Mouse (Mus musculus) limb, embryonic 12.5 days (tissue): ENCODE results near the gene Nebl. TPM values are rescaled to one million over a fixed set of nuclear protein-coding genes. Genes with fewer than 3 reads are reported as not detected.
A peak's percentile ranks its signal among the peaks of the same experiment; 100 is the strongest.

Experiments used
- ATAC-seq: fragments of 200-750 bp; cut with Nextera tagmentation; 2 replicates; pipeline ENCODE4 v1.8.0; 2017; ENCODE audit warnings: low read depth, moderate TSS enrichment; ENCODE audit not compliant: insufficient number of reproducible peaks, insufficient read depth, low FRiP score, low TSS enrichment
- H3K27ac ChIP-seq: fragments of 300-500 bp; sonication (generic); 2 replicates; pipeline ENCODE4 v1.5.1; 2016; ENCODE audit warnings: mild to moderate bottlenecking, moderate library complexity
- H3K27me3 ChIP-seq: fragments of 300-500 bp; sonication (generic); 2 replicates; pipeline ENCODE4 v1.6.1; 2016; ENCODE audit warnings: mild to moderate bottlenecking, moderate library complexity
- H3K36me3 ChIP-seq: fragments of 300-500 bp; sonication (generic); 2 replicates; pipeline ENCODE4 v1.6.1; 2016; ENCODE audit warnings: mild to moderate bottlenecking, moderate library complexity
- H3K4me1 ChIP-seq: fragments of 300-500 bp; sonication (generic); replicated peaks from 2 replicates; pipeline ENCODE4 v1.6.1; 2016
- H3K4me2 ChIP-seq: fragments of 300-500 bp; sonication (generic); 2 replicates; pipeline ENCODE4 v1.6.1; 2016; ENCODE audit warnings: mild to moderate bottlenecking, moderate library complexity
- H3K4me3 ChIP-seq: fragments of 300-500 bp; sonication (generic); replicated peaks from 2 replicates; pipeline ENCODE4 v1.5.1; 2016; ENCODE audit warnings: mild to moderate bottlenecking
- H3K9ac ChIP-seq: fragments of 300-500 bp; sonication (generic); replicated peaks from 2 replicates; pipeline ENCODE4 v1.6.1; 2016; ENCODE audit warnings: mild to moderate bottlenecking, moderate library complexity
- H3K9me3 ChIP-seq: fragments of 300-500 bp; sonication (generic); 2 replicates; pipeline ENCODE4 v1.6.1; 2016; ENCODE audit warnings: mild to moderate bottlenecking, moderate library complexity
- WGBS: fragments of 180-500 bp; shearing (Covaris S2); methylation state at CpG from one replicate; pipeline ENCODE4 v1.1.7; 2016; 5-methylcytosine and 5-hydroxymethylcytosine counted together
- polyA plus RNA-seq: library from polyadenylated mRNA; unstranded; fragments of >200 nt; fragmentation: Nextera tagmentation; extraction: Ambion mirVana; gene quantifications from 2 replicates; pipeline ENCODE4 v1.2.1, GENCODE M21; 2016

Gene Nebl
- polyA plus RNA-seq, 1 experiment from 2014 or later: 10.4 TPM

DNA sequence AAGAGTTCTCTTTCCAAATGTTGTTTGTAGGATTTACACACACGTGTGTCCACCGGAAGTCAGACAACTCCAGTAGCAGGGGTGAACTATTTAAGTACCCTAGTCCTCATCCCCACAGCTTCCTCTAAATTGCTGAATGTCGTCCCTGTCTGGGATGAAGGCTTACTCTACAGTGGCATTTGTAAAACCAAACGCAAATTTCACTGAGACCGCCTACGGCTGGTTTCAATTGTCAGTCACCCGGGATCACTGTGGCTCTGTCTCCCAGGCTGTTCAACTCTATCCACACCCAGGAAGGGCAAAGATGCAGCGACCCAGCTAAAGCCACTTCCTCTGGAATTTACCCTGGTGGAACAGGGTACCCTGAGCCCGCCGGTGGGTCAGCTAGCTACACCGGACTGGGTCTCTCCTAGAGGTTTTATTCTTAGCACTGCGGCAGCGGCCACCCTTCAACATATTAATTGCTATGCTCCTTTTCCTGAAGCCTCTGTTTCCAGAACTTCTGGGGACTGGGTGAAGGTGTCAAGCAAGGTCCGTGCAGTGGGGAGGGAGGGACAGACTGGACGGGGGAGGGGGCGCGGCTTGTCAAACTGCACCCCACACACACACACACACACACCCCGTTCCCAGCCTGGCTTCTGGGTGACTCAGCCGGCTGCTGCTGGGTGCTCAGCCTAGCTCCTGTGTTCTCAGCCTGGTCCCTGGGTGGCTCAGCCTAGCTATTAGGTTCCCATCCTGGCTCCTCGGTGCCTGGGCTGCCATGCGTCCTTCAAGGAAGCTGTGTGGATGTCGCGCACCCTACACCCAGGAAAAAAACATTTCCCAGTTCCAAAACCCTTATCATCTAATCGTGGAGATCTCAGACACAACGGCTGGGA, 1.3 kb downstream of the Nebl start:
- 4% methylated on average over 25 of the region's 25 CpGs for WGBS
- H3K36me3 ChIP-seq: no peaks in the 10 kb centered on the region
- H3K27ac ChIP-seq: no peak overlapping the region
- no peaks in the 10 kb centered on the region for H3K9me3 ChIP-seq
- H3K4me3 ChIP-seq: peak overlapping the region; percentile 62
- ATAC-seq: no peak
- H3K9ac ChIP-seq: peak overlapping the region; percentile 71
- peaks cover 12% of the 10 kb centered on the region for H3K4me1 ChIP-seq
- H3K4me2 ChIP-seq: peak overlapping the region; percentile 97
- H3K27me3 ChIP-seq: peaks cover 36% of the 10 kb centered on the region

DNA sequence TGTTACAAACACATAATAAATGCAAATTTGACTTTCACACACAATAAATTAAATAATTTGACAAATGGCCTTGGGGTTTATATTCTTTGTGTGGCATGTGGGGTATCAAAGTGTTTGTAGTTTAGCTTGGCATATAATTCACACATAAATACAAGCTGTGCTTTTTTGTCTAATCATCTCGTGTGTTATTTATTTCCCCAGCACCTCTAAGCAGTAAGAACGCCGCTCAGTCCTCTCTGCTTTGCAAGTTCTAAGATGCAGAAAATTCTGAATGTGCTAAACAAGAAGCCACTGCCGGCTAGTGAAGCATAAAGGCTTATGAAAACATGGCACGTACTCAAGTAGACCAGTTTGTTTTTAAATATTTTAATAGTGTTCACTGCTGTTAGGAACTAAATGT, 6.9 kb downstream of the Nebl start:
- Histone ChIP-seq H3K4me1 (0 out of 2 replicates have a peak, but pooled peaks cover 3% of the 10 kb centered on the region), H3K9me3 (no peaks in the 10 kb centered on the region), H3K27ac (no peak overlapping the region), H3K4me2 (no peak overlapping the region), H3K9ac (no peak overlapping the region), H3K4me3 (no peak overlapping the region), H3K36me3 (no peaks in the 10 kb centered on the region), H3K27me3 (peaks cover 7% of the 10 kb centered on the region)
- WGBS: 74% methylated on average over 5 of the region's 5 CpGs
- ATAC-seq: no peak

DNA sequence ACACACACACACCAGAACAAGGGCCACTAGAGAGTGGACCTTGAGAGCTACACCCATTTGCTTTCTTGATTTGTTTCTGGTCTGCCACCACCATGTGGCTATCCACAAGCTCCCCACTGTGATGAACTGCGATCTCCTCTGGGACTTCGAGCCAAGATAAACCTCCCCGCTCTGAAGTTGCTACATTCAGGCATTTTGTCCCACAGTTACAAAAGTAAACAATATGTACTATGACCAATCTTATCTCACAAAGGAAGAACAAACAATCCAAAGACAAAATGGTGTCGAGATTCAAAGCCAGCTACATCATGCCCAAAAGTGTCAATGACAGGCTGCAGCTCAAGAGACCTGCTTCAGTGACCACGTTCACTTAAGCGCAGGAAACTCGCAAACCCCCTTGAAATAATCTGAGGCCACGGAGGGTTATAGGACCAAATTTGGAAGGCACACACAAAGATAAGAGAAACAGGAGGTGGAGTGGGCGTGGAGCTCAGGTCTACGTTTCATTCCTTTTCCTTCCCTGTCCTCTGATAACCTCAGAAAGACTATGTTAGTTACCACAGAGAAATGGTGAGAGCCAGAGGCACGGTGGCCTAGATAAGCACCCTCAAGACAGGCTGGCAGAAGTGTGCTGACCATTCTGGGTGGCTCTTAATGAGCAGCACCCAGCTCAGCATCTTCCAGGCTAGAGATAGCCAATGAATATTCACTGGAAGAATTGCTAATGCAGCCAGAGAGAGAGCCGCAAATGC, 7.8 kb downstream of the Nebl start:
- Histone ChIP-seq H3K4me2 (no peak overlapping the region), H3K4me1 (0 out of 2 replicates have a peak, but pooled peaks cover 3% of the 10 kb centered on the region), H3K9me3 (no peaks in the 10 kb centered on the region), H3K27me3 (no peaks in the 10 kb centered on the region), H3K4me3 (no peak overlapping the region), H3K36me3 (no peaks in the 10 kb centered on the region), H3K9ac (no peak overlapping the region), H3K27ac (no peak overlapping the region)
- 80% methylated on average over 12 of the region's 12 CpGs for WGBS
- no peak for ATAC-seq

DNA sequence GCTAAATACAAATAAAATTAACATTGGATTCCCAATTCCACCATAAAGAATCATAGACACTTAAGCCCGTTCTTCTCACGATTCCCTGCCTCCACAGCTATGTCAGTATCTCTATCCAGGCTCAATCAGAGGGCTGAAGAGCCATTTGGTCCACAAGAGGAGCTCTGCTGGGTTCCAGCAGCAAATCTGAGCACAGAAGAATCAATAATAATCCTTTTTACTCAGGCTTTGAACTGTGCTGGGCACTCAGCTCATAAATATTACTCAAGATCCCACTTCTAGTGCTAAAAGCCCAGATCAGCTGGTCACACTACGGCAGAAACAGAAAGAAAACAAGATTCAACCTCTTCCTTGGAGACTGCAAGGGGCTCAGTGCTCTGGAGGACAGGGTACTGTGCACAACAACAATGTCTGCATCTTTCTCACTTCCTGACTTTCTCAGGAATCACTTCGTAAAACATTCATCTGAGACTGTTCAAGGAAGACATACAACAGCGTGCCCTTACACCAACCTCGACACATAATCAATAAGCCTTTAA, 10.0 kb downstream of the Nebl start:
- 53% methylated on average over 6 of the region's 6 CpGs for WGBS
- no peaks in the 10 kb centered on the region for H3K36me3 ChIP-seq
- peaks cover 1% of the 10 kb centered on the region; the same call in 1 of the 2 replicates for H3K9me3 ChIP-seq
- no peak overlapping the region for H3K4me2 ChIP-seq
- ATAC-seq: no peak
- H3K27ac ChIP-seq: 0 out of 2 replicates have a peak overlapping the region, but pooled peaks have one; percentile 41
- H3K4me1 ChIP-seq: 0 out of 2 replicates have a peak, but pooled peaks cover 3% of the 10 kb centered on the region
- H3K27me3 ChIP-seq: no peaks in the 10 kb centered on the region
- no peak overlapping the region for H3K9ac ChIP-seq
- no peak overlapping the region for H3K4me3 ChIP-seq

DNA sequence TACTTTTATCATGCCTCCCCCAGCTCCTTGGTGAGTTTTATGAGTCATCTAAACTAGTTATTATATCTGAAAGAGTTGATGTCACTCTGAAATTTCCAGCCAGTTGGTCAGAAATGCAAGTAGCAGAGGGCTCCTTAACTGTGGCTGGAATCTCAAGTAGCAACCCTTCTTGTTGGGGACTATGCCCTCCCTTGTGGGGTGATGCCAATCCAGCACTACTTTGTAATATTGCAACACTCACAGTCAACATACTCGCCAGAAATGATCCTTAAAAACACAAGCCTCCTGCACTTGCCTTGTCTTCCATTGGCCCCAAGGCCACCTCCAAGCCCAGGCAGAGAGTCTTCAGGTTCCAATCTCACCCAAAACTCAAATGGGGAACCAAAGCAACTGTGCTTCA, 13.0 kb downstream of the Nebl start:
- no peak for ATAC-seq
- no peak overlapping the region for H3K4me2 ChIP-seq
- no peak overlapping the region for H3K27ac ChIP-seq
- no peaks in the 10 kb centered on the region for H3K27me3 ChIP-seq
- H3K9ac ChIP-seq: no peak overlapping the region
- H3K9me3 ChIP-seq: peaks cover 5% of the 10 kb centered on the region; the same call in 1 of the 2 replicates
- H3K36me3 ChIP-seq: no peaks in the 10 kb centered on the region
- no peak overlapping the region for H3K4me3 ChIP-seq
- WGBS: 91% methylated on average over 1 of the region's 1 CpGs
- 0 out of 2 replicates have a peak, but pooled peaks cover 6% of the 10 kb centered on the region for H3K4me1 ChIP-seq

DNA sequence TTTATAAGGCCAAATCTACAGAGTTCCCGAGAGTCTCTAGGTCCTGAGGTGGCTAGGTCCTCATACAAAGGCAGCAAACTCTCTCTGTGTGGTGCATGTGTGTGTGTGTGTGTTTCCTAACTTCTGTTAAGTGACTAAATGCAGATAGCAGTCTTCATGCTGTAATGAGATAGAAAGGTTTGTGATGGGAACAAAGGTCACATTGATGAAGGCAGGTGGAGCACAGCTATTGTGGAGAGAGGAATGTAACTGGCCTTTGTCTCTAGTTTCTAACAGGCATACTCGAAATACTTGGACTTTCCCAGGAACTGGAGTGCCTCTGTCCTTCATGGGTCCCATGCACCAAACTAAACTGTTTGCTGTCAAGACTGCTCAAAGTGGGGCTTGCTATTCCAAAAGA, 14.1 kb downstream of the Nebl start:
- no peak overlapping the region for H3K4me2 ChIP-seq
- 0 out of 2 replicates have a peak, but pooled peaks cover 6% of the 10 kb centered on the region for H3K4me1 ChIP-seq
- no peaks in the 10 kb centered on the region for H3K27me3 ChIP-seq
- WGBS: 67% methylated on average over 2 of the region's 2 CpGs
- no peak for ATAC-seq
- no peak overlapping the region for H3K9ac ChIP-seq
- H3K4me3 ChIP-seq: no peak overlapping the region
- peaks cover 5% of the 10 kb centered on the region; the same call in 1 of the 2 replicates for H3K9me3 ChIP-seq
- H3K36me3 ChIP-seq: no peaks in the 10 kb centered on the region
- H3K27ac ChIP-seq: no peak overlapping the region

DNA sequence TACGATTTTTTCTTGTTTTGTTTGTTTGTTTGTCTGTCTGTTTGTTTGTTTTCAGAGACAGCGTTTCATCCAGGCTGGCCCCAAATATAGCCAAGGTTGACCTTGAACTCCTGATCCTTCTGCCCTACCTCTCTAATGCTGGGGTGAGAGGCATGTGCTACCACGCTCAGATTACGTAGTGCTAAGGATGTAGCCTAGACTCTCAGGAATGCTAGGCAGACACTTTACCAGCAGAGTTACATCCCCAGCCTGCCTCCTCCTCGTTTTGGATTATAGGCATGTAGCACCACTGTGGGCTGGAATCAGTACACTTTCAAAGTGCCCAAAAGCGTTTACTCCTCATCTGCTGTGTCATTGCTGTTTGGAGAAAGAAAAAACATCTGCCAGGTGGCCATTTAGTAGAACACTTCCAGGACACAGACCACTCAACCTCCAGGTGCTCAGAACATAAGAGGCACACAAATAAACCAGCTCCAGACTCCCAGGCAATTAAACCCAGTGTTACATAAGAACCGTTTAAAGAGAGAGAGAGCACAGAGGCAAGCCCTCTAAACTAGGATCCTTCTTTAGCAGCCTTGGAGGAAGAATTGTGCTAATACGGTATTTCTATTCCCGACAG, 16.0 kb downstream of the Nebl start:
- Histone ChIP-seq H3K4me1 (0 out of 2 replicates have a peak, but pooled peaks cover 3% of the 10 kb centered on the region), H3K4me2 (no peak overlapping the region), H3K27me3 (no peaks in the 10 kb centered on the region), H3K9ac (no peak overlapping the region), H3K27ac (no peak overlapping the region), H3K4me3 (no peak overlapping the region), H3K36me3 (no peaks in the 10 kb centered on the region), H3K9me3 (peaks cover 5% of the 10 kb centered on the region; the same call in 1 of the 2 replicates)
- WGBS: 48% methylated on average over 9 of the region's 9 CpGs
- ATAC-seq: peak; percentile 47; the same call in 1 of the 2 replicates

DNA sequence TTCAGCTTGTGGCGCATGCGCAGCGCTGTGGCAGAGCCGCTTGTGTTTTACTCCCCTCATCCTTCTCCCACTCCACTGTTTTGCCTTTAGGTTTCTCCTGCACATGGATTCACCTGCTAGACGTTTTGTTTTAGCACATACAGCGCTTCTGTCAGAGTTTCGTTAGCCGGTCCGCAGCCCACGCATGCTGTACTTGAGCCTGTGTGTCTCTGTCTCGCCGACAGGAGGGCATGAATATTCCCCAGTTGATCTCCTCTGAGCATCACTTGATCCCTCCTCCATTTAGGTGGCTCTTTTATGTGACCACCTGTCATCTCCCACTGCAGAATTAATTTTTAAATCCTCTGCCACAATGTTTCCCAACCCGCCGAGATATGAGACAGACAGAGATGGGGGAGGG, 16.6 kb downstream of the Nebl start:
- WGBS: 83% methylated on average over 14 of the region's 14 CpGs
- peaks cover 5% of the 10 kb centered on the region; the same call in 1 of the 2 replicates for H3K9me3 ChIP-seq
- ATAC-seq: no peak

DNA sequence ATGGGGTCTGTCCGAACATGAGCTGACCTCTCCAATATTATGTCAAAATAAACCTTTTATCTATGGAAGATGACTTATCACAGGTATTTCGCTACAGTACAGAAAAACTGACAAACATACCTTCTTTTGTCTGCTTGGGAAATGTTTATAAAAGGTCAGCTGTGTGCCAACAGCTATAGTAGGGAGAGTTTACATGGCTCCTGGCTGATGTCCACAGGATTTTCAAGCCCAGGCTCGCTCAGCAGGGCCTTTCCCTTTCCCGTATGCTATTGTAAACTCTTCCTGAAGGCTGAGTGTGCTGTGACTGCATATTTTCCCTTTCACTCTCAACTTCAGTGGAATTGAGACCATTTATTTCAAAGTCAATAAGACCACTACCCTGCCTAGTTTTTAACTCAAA, 17.1 kb downstream of the Nebl start:
- Histone ChIP-seq H3K9ac (no peak overlapping the region), H3K9me3 (peaks cover 5% of the 10 kb centered on the region; the same call in 1 of the 2 replicates), H3K4me2 (no peak overlapping the region), H3K27me3 (no peaks in the 10 kb centered on the region), H3K27ac (no peak overlapping the region), H3K36me3 (no peaks in the 10 kb centered on the region), H3K4me1 (0 out of 2 replicates have a peak, but pooled peaks cover 3% of the 10 kb centered on the region), H3K4me3 (no peak overlapping the region)
- 62% methylated on average over 4 of the region's 4 CpGs for WGBS
- no peak for ATAC-seq

More for the DNA sequence above, 16.6 kb downstream of the Nebl start:
- 0 out of 2 replicates have a peak, but pooled peaks cover 3% of the 10 kb centered on the region for H3K4me1 ChIP-seq
- no peak overlapping the region for H3K27ac ChIP-seq
- no peak overlapping the region for H3K4me3 ChIP-seq
- no peaks in the 10 kb centered on the region for H3K27me3 ChIP-seq
- no peaks in the 10 kb centered on the region for H3K36me3 ChIP-seq
- H3K9ac ChIP-seq: no peak overlapping the region
- no peak overlapping the region for H3K4me2 ChIP-seq

DNA sequence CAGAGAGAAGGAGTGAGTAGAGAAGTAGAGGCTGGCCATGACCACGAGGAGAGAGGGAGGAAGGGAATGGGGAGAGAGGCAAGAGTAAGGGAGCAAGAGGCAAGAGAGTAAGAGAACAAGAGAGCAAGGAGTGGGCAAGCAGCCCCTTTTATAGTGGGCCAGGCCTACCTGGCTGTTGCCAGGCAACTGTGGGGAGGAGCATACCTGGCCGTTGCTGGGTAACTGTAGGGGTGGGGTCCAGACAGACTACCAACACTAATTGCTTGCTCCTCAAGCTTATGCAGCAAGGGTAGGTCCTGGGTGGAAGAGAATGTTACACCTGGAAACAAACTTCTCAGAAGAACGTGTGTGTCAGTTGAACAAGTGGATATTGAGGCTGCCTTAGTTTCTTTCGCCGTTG, 20.0 kb downstream of the Nebl start:
- Histone ChIP-seq H3K27ac (no peak overlapping the region), H3K4me2 (no peak overlapping the region), H3K9me3 (peaks cover 3% of the 10 kb centered on the region; the same call in 1 of the 2 replicates), H3K4me1 (0 out of 2 replicates have a peak, but pooled peaks cover 3% of the 10 kb centered on the region), H3K9ac (no peak overlapping the region), H3K4me3 (no peak overlapping the region), H3K27me3 (no peaks in the 10 kb centered on the region), H3K36me3 (no peaks in the 10 kb centered on the region)
- 90% methylated on average over 5 of the region's 5 CpGs for WGBS
- ATAC-seq: no peak
